Comparison of ENCODE assay signal across 24 mouse cellular contexts in the genomic region with DNA sequence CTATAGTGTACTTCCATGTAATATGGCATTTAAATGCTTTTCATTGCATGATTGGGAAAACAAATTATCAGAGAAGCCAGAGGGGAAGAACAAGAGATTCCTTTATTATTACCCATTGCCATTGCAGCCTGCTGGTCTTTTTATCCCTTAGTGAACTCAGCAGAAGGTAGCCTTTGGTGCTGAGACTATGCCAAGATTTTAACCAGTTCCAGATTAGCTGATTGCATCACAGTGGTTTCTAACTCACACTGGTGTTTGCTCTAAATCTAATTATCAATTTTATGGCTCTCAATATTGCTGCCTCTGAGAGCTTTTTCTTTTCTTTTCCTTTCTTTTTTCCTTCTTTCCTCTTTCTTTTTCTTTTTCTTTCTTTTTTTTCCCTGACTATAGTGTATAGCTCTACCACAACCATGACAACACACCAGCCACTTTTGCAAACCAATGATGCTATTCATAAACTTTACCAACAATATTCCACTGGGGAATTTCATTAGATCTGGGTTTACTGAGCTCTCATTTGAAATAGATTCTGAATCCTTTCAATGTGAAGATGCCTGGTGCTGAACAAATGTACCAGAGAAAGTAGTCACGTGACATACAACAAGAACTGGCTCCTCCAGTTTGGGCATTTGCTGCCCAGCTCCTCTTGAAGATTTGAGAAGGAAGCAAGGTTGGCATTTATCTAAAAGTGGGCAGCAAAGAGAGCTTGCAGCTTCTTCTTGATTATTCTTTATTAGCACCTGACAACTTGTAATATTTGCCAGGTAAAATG. TPM values are rescaled to one million over a fixed set of nuclear protein-coding genes. Genes with fewer than 3 reads are reported as not detected.
DNase-seq lines count a peak whose midpoint lies in the region; ATAC-seq and TF ChIP-seq lines count a peak whose summit lies in the region.
"Had no signal": no experiment of that assay in that cellular context is flagged by ENCODE, and none has a peak within 500 bp of the region (broad histone marks: within the 10 kb centered on the region; RNA-seq: fewer than 3 reads in every experiment).

No protein-coding gene starts in this region.

- no peaks in the 10 kb centered on the region; the same call in 1 of the 2 replicates for H3K27me3 ChIP-seq in embryonic facial prominence, embryonic 11.5 days (ENCODE audit: control insufficient read depth, insufficient read depth, low read length)
- peaks cover 14% of the 10 kb centered on the region for H3K27me3 ChIP-seq in embryonic facial prominence, embryonic 10.5 days (replicated peaks; ENCODE audit: low read depth, poor library complexity, severe bottlenecking)
- H3K27me3 ChIP-seq in C2C12 (ENCODE audit: control insufficient read depth, insufficient read depth, insufficient read length), result peaks cover 6% of the 10 kb centered on the region
- no peaks in the 10 kb centered on the region for H3K27me3 ChIP-seq in heart, adult 2 months (ENCODE audit: control insufficient read depth, insufficient read depth, low read length)
- H3K27me3 ChIP-seq: intestine, embryonic 15.5 days had no signal

- no peaks in the 10 kb centered on the region for H3K4me1 ChIP-seq in embryonic facial prominence, embryonic 11.5 days (ENCODE audit: control insufficient read depth, insufficient read depth, low read length)
- H3K4me1 ChIP-seq in embryonic facial prominence, embryonic 10.5 days, result peaks cover 11% of the 10 kb centered on the region
- no peaks in the 10 kb centered on the region for H3K4me1 ChIP-seq in heart, adult 2 months (ENCODE audit: control insufficient read depth, insufficient read depth, low read length)
- H3K4me1 ChIP-seq: intestine, embryonic 15.5 days had no signal

- H3K79me3 ChIP-seq in C2C12 (ENCODE audit: low read depth), result no peaks in the 10 kb centered on the region

- DNase-seq in embryonic facial prominence, embryonic 11.5 days (ENCODE audit: low spot score), result peak; percentile 62
- no peak for DNase-seq in embryonic facial prominence, embryonic 10.5 days (ENCODE audit: low spot score)
- DNase-seq in NIH3T3 (ENCODE audit: low read depth), result peak; percentile 89
- DNase-seq in heart, adult 2 months, result no peak
- no peak for DNase-seq in testis, postnatal 14 days (ENCODE audit: low spot score)
- DNase-seq: adrenal gland, adult 8-10 months; adrenal gland, postnatal 36 days; cerebellum, adult 2 months; forebrain, postnatal 0 days; gastrocnemius, postnatal 14 days had no signal

- H3K9ac ChIP-seq in embryonic facial prominence, embryonic 11.5 days (replicated peaks; ENCODE audit: low read length), result no peak overlapping the region
- H3K9ac ChIP-seq in heart, adult 2 months (ENCODE audit: low read depth, low read length), result no peak overlapping the region
- H3K9ac ChIP-seq: embryonic facial prominence, embryonic 12.5 days; forebrain, embryonic 12.5 days; forebrain, postnatal 0 days; heart, embryonic 12.5 days; hindbrain, embryonic 14.5 days; intestine, embryonic 15.5 days had no signal

- no peak overlapping the region for H3K27ac ChIP-seq in embryonic facial prominence, embryonic 11.5 days (replicated peaks; ENCODE audit: low read depth, low read length)
- H3K27ac ChIP-seq in embryonic facial prominence, embryonic 10.5 days (replicated peaks), result no peak overlapping the region
- no peak overlapping the region for H3K27ac ChIP-seq in heart, adult 2 months
- H3K27ac ChIP-seq: embryonic facial prominence, embryonic 12.5 days; forebrain, embryonic 12.5 days; hindbrain, embryonic 10.5 days; hindbrain, embryonic 14.5 days; intestine, embryonic 15.5 days had no signal

- H3K4me3 ChIP-seq in embryonic facial prominence, embryonic 11.5 days (ENCODE audit: low read depth, low read length), result no peak overlapping the region
- no peak overlapping the region for H3K4me3 ChIP-seq in embryonic facial prominence, embryonic 10.5 days
- H3K4me3 ChIP-seq in C2C12 (ENCODE audit: insufficient read depth, poor library complexity, severe bottlenecking), result no peak overlapping the region
- H3K4me3 ChIP-seq in heart, adult 2 months, result no peak overlapping the region
- H3K4me3 ChIP-seq: embryonic facial prominence, embryonic 12.5 days; forebrain, embryonic 12.5 days; heart, embryonic 12.5 days; hindbrain, embryonic 10.5 days; intestine, embryonic 15.5 days had no signal

- no peaks in the 10 kb centered on the region for H3K79me2 ChIP-seq in C2C12 (ENCODE audit: control insufficient read depth, insufficient read depth)
- H3K79me2 ChIP-seq in heart, adult 2 months (replicated peaks; ENCODE audit: control insufficient read depth, insufficient read depth, low read length), result no peaks in the 10 kb centered on the region

- H3K4me2 ChIP-seq in embryonic facial prominence, embryonic 11.5 days (ENCODE audit: low read depth, low read length), result no peak overlapping the region
- H3K4me2 ChIP-seq: embryonic facial prominence, embryonic 12.5 days; forebrain, embryonic 12.5 days; heart, embryonic 12.5 days; hindbrain, embryonic 14.5 days; intestine, embryonic 15.5 days had no signal

- H3K9me3 ChIP-seq in embryonic facial prominence, embryonic 11.5 days (replicated peaks; ENCODE audit: control insufficient read depth, low read length), result no peaks in the 10 kb centered on the region
- H3K9me3 ChIP-seq in embryonic facial prominence, embryonic 10.5 days, result no peaks in the 10 kb centered on the region
- H3K9me3 ChIP-seq: embryonic facial prominence, embryonic 12.5 days; forebrain, embryonic 12.5 days; heart, embryonic 12.5 days; hindbrain, embryonic 10.5 days; intestine, embryonic 15.5 days had no signal

- no peak for TF ChIP-seq EP300 in heart, adult 2 months (IDR thresholded peaks at IDR 0.05; ENCODE audit: insufficient read depth, low read depth, low read length)

- TF ChIP-seq POLR2A in heart, adult 2 months (IDR thresholded peaks at IDR 0.05; ENCODE audit: insufficient read depth, low read depth, low read length), result no peak

- 79% methylated on average over 1 of the region's 1 CpGs for WGBS in embryonic facial prominence, embryonic 11.5 days
- WGBS in embryonic facial prominence, embryonic 10.5 days, result 78% methylated on average over 1 of the region's 1 CpGs
- WGBS in heart, adult 2 months, result 63% methylated on average over 1 of the region's 1 CpGs

- no peaks in the 10 kb centered on the region for H3K36me3 ChIP-seq in embryonic facial prominence, embryonic 11.5 days (replicated peaks; ENCODE audit: control insufficient read depth, insufficient read depth, low read depth, low read length)
- no peaks in the 10 kb centered on the region for H3K36me3 ChIP-seq in embryonic facial prominence, embryonic 10.5 days (replicated peaks)
- H3K36me3 ChIP-seq in C2C12 (ENCODE audit: control insufficient read depth, insufficient read depth), result no peaks in the 10 kb centered on the region
- no peaks in the 10 kb centered on the region for H3K36me3 ChIP-seq in heart, adult 2 months (ENCODE audit: control insufficient read depth, insufficient read depth, low read length)
- H3K36me3 ChIP-seq: embryonic facial prominence, embryonic 12.5 days; forebrain, embryonic 12.5 days; heart, embryonic 12.5 days; hindbrain, embryonic 10.5 days; intestine, embryonic 15.5 days had no signal

- no peak for ATAC-seq in embryonic facial prominence, embryonic 11.5 days (replicated peaks; ENCODE audit: insufficient number of reproducible peaks, low FRiP score, low TSS enrichment, low read depth)
- no peak for ATAC-seq in megakaryocyte-erythroid progenitor cell, adult 5-6 weeks (replicated peaks; ENCODE audit: low FRiP score, low TSS enrichment, poor library complexity, severe bottlenecking)
- ATAC-seq: forebrain, postnatal 0 days; intestine, embryonic 15.5 days had no signal

- intact Hi-C loops in heart, adult 2 months (cut with DNase I), result no loop called here

- H3ac ChIP-seq in C2C12 (ENCODE audit: control insufficient read depth, insufficient read length, low read depth), result no peak overlapping the region

- TF ChIP-seq CTCF in C2C12 (IDR thresholded peaks at IDR 0.05; ENCODE audit: control insufficient read depth, insufficient read depth, insufficient read length), result no peak
- no peak for TF ChIP-seq CTCF in heart, adult 2 months (IDR thresholded peaks at IDR 0.05)

TF ChIP-seq in C2C12, 6 proteins besides CTCF, POLR2A, EP300 and RAD21:
- TF ChIP-seq MAX (IDR thresholded peaks at IDR 0.05) (no peak), MYOG (IDR thresholded peaks at IDR 0.05; ENCODE audit: control insufficient read depth, extremely low read depth, insufficient read length) (no peak), FOSL1 (IDR thresholded peaks at IDR 0.05; ENCODE audit: insufficient read depth, low read length, poor library complexity, severe bottlenecking) (no peak), MYOD1 (IDR thresholded peaks at IDR 0.05; ENCODE audit: control insufficient read depth, insufficient read length, low read depth) (no peak), USF1 (IDR thresholded peaks at IDR 0.05; ENCODE audit: low read depth) (peak; percentile 33), CEBPB (IDR thresholded peaks at IDR 0.05; ENCODE audit: low read depth) (peak; percentile 52)

RNA-seq across cellular contexts. Expression of gene Gm2310, which starts 43.9 kb away (rescaled TPM):
- not detected in 2 replicates for polyA plus RNA-seq in embryonic facial prominence, embryonic 11.5 days (2014; fragmentation: Nextera tagmentation; extraction: Ambion mirVana)
- not detected in 2 replicates for polyA plus RNA-seq in embryonic facial prominence, embryonic 10.5 days (2016; fragmentation: Nextera tagmentation; extraction: Ambion mirVana)
- not detected for polyA plus RNA-seq in C2C12 (2012; fragmentation: generic; extraction: Trizol)
- not detected in 2 replicates for total RNA-seq in megakaryocyte-erythroid progenitor cell, adult 5-6 weeks (2014; fragmentation: Nextera tagmentation)
- not detected in 2 replicates for total RNA-seq in megakaryocyte-erythroid progenitor cell, adult 5-6 weeks (2017)
- not detected for total RNA-seq in heart, adult 2 months (2021)
- not detected in 2 replicates for polyA plus RNA-seq in heart, adult 2 months (2012; rRNA removed)
- total RNA-seq: adrenal gland, adult 8-10 months; adrenal gland, postnatal 36 days; ES-E14; forebrain, postnatal 0 days; gastrocnemius, adult 18-20 months; gastrocnemius, postnatal 14 days; heart, adult 8-10 months; heart, postnatal 25 days had no signal
- polyA plus RNA-seq: cerebellum, adult 2 months; embryonic facial prominence, embryonic 12.5 days; forebrain, embryonic 12.5 days; forebrain, postnatal 0 days; gonadal fat pad, adult 2 months; heart, embryonic 12.5 days; heart, embryonic 16.5 days; hindbrain, embryonic 10.5 days; hindbrain, embryonic 14.5 days; intestine, embryonic 15.5 days had no signal

Comparison
In these comparisons a context has a peak if more than half of its experiments do, and no peak if none do; other contexts are left out.
1. DNase-seq: peak in embryonic facial prominence, embryonic 11.5 days (single experiment) and NIH3T3 (single experiment); none in embryonic facial prominence, embryonic 10.5 days (single experiment), heart, adult 2 months (0 of 2) and testis, postnatal 14 days (single experiment).